Mouse (Mus musculus) right cerebral cortex, postnatal 25 days (tissue): ENCODE results near the gene Cstf1.

Source experiments
- DNase-seq: peaks from one replicate; pipeline ENCODE4 v3.0.0; 2022

The Cstf1 gene

GRCm38 (mm10) chr2:172416876-172417275 is 46.4 kb downstream of the Cstf1 start:
- no peak for DNase-seq

- no peak for DNase-seq
Observed at GRCm38 (mm10) chr2:172418208-172418607, 47.7 kb downstream of the Cstf1 start.

- no peak for DNase-seq
Observed at GRCm38 (mm10) chr2:172430609-172431008, 60.1 kb downstream of the Cstf1 start.
